Mouse (Mus musculus) lung, embryonic 15.5 days (tissue): ENCODE results near the gene Sftpa1. TPM values are rescaled to one million over a fixed set of nuclear protein-coding genes. Genes with fewer than 3 reads are reported as not detected.

Experiments
- ATAC-seq: fragments of 200-750 bp; cut with Nextera tagmentation; 2 replicates; pipeline ENCODE4 v1.8.0; 2017; ENCODE audit warnings: moderate number of reproducible peaks, borderline replicate concordance; ENCODE audit not compliant: low FRiP score, low TSS enrichment; ENCODE audit errors: extremely low read depth
- H3K27ac ChIP-seq: fragments of 300-500 bp; sonication (generic); 2 replicates; pipeline ENCODE4 v1.5.1; 2015; ENCODE audit warnings: moderate library complexity, mild to moderate bottlenecking, inconsistent platforms
- H3K27me3 ChIP-seq: fragments of 300-500 bp; sonication (generic); 2 replicates; pipeline ENCODE4 v1.6.1; 2015; ENCODE audit warnings: inconsistent platforms
- H3K36me3 ChIP-seq: fragments of 300-500 bp; sonication (generic); 2 replicates; pipeline ENCODE4 v1.6.1; 2015; ENCODE audit warnings: inconsistent platforms
- H3K4me1 ChIP-seq: fragments of 300-500 bp; sonication (generic); 2 replicates; pipeline ENCODE4 v1.6.1; 2015; ENCODE audit warnings: inconsistent platforms
- H3K4me2 ChIP-seq: fragments of 300-500 bp; sonication (generic); 2 replicates; pipeline ENCODE4 v1.6.1; 2015; ENCODE audit warnings: inconsistent platforms, mild to moderate bottlenecking, moderate library complexity
- H3K4me3 ChIP-seq: fragments of 300-500 bp; sonication (generic); 2 replicates; pipeline ENCODE4 v1.5.1; 2015; ENCODE audit warnings: mild to moderate bottlenecking, inconsistent platforms
- H3K9ac ChIP-seq: fragments of 300-500 bp; sonication (generic); 2 replicates; pipeline ENCODE4 v1.6.1; 2015; ENCODE audit warnings: inconsistent platforms
- H3K9me3 ChIP-seq: fragments of 300-500 bp; sonication (generic); 2 replicates; pipeline ENCODE4 v1.6.1; 2016; ENCODE audit warnings: inconsistent platforms
- WGBS: fragments of 180-500 bp; shearing (Covaris S2); methylation state at CpG from one replicate; pipeline ENCODE4 v1.1.7; 2015; 5-methylcytosine and 5-hydroxymethylcytosine counted together
- polyA plus RNA-seq: library from polyadenylated mRNA; unstranded; fragments of >200 nt; fragmentation: Nextera tagmentation; extraction: Ambion mirVana; gene quantifications from 2 replicates; pipeline ENCODE4 v1.2.1, GENCODE M21; 2015

The Sftpa1 gene
- polyA plus RNA-seq, 1 experiment from 2014 or later, result 99.1 TPM

GRCm38 (mm10) chr14:41162663-41163062 is 31.1 kb downstream of the Sftpa1 start:
- no peak overlapping the region for H3K4me2 ChIP-seq
- H3K4me1 ChIP-seq, result no peaks in the 10 kb centered on the region
- WGBS, result 13% methylated on average over 2 of the region's 2 CpGs
- ATAC-seq, result no peak
- no peak overlapping the region for H3K4me3 ChIP-seq
- H3K27me3 ChIP-seq, result no peaks in the 10 kb centered on the region
- no peak overlapping the region for H3K27ac ChIP-seq
- no peaks in the 10 kb centered on the region for H3K36me3 ChIP-seq
- H3K9ac ChIP-seq, result no peak overlapping the region
- H3K9me3 ChIP-seq, result no peaks in the 10 kb centered on the region

GRCm38 (mm10) chr14:41167278-41167677 is 35.7 kb downstream of the Sftpa1 start:
- 30% methylated on average over 5 of the region's 5 CpGs for WGBS
- Histone ChIP-seq H3K36me3 (no peaks in the 10 kb centered on the region), H3K9me3 (no peaks in the 10 kb centered on the region), H3K4me1 (no peaks in the 10 kb centered on the region), H3K27me3 (no peaks in the 10 kb centered on the region), H3K4me3 (no peak overlapping the region), H3K4me2 (no peak overlapping the region), H3K9ac (no peak overlapping the region), H3K27ac (no peak overlapping the region)
- no peak for ATAC-seq

DNA sequence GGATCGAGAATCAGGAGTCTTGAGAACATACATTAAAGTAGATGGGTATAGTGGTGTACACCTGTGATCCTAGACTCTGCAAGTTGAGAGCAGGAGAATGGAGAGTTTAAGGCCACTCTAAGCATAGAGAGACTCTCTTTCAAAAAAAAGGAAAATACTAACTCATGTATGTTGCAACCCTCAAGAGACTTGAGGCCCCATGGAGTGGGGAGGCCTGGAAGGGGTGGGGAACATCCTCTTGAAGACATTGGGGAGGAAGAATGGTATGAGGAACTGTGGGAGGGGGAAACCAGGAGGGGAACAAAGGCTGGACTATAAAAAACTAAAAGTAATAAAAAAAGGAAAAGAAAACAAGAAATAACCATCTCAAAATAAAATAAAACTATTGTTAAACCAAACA is 37.0 kb downstream of the Sftpa1 start:
- Histone ChIP-seq H3K9ac (no peak overlapping the region), H3K27ac (no peak overlapping the region), H3K36me3 (no peaks in the 10 kb centered on the region), H3K27me3 (no peaks in the 10 kb centered on the region), H3K4me1 (no peaks in the 10 kb centered on the region), H3K4me2 (no peak overlapping the region), H3K4me3 (no peak overlapping the region), H3K9me3 (no peaks in the 10 kb centered on the region)
- 88% methylated on average over 1 of the region's 1 CpGs for WGBS
- ATAC-seq, result no peak

DNA sequence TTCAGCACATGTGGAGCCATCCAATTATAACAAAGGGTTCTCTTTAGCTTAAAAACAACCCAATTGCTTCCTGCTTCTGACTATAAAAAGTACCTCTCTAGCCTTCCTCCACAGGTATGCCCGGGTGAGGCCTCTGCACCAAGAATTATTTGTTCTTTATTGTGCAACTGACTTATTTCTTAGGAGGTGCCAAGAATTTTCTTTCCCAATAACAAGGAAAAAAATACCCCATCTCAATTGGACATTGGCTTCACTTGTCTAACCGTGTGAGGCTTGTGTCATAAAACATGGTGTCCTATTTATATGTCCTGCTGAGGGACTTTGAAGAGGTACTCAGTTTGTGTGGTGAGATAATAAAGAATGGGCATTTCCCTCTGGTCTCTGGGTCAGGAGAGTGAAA is 38.9 kb downstream of the Sftpa1 start:
- H3K4me1 ChIP-seq, result no peaks in the 10 kb centered on the region
- H3K4me3 ChIP-seq, result no peak overlapping the region
- H3K27me3 ChIP-seq, result no peaks in the 10 kb centered on the region
- WGBS, result 56% methylated on average over 2 of the region's 2 CpGs
- no peak overlapping the region for H3K27ac ChIP-seq
- H3K9ac ChIP-seq, result no peak overlapping the region
- ATAC-seq, result no peak
- no peak overlapping the region for H3K4me2 ChIP-seq
- no peaks in the 10 kb centered on the region for H3K9me3 ChIP-seq
- H3K36me3 ChIP-seq, result no peaks in the 10 kb centered on the region

DNA sequence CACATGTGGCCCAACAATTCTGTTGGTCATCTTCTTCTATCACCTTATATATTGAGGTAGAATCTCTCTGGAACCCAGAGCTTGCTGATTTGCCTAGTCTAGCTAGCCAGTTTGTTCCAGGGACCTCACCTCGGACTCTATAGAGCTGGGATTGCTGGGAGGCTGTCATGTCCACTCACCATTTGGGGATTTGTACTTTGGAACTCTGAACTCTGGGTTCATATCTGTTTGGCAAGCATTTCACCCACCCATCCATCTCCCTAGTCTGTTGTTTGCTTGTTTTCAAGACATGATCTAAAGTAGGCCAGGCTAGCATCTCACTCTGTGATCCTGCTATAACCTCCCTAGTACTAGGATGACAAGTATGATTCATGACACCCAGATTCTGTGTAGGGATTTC is 43.2 kb downstream of the Sftpa1 start:
- Histone ChIP-seq H3K27me3 (no peaks in the 10 kb centered on the region), H3K4me2 (no peak overlapping the region), H3K9me3 (no peaks in the 10 kb centered on the region), H3K27ac (no peak overlapping the region), H3K36me3 (no peaks in the 10 kb centered on the region), H3K4me1 (no peaks in the 10 kb centered on the region), H3K9ac (no peak overlapping the region), H3K4me3 (no peak overlapping the region)
- ATAC-seq, result no peak
- 41% methylated on average over 1 of the region's 1 CpGs for WGBS

DNA sequence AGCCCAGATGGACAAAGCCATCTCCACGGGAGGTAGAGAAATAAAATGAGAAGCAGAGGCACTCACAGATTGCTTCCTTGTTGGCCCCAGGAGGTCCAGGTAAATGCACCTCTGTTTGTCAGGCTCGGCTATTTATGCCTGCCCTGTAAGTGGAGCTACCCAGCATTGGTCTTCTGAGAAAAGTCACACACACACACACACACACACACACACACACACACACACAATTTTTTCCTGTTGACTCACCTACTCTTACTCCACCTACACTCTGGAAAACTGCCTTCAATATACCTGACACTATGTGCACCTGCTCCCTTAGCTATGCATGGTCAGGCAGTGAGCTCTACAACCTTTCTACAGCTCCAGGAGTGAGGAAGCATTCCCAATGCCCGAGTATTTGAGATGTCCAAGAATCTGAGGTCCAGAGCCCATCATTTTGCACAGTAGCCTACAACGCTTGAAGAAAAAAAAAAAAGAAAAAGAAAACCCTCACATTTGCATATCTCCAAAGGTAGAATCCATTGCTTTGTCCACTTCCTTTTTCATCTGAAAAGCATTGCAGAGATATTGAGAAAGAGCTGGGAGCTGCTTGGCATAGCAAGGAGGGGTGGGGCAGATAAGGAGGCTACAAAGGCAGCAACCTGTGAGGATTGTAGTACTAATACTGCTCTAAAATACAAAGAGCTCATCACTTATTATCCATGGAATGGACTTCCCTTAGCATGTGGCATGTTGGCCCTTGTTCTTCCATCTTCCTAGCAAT is 53.7 kb downstream of the Sftpa1 start, which contains the start of gene Sftpd:
Gene Sftpd (minus strand): TSS at position 91 of the 763 bp plus-strand sequence.
- 68% methylated on average over 4 of the region's 4 CpGs for WGBS
- H3K27me3 ChIP-seq, result no peaks in the 10 kb centered on the region
- no peak for ATAC-seq
- no peak within 1 kb of the TSS for H3K27ac ChIP-seq
- no peaks in the 10 kb centered on the region for H3K36me3 ChIP-seq
- H3K9ac ChIP-seq, result no peak within 1 kb of the TSS
- H3K4me1 ChIP-seq, result no peaks in the 10 kb centered on the region
- H3K4me3 ChIP-seq, result no peak within 1 kb of the TSS
- H3K4me2 ChIP-seq, result no peak within 1 kb of the TSS
- H3K9me3 ChIP-seq, result no peaks in the 10 kb centered on the region

Other genes with a start within 250 kb of the Sftpa1 start
- gene Sh2d4b, start 238.5 kb upstream of the Sftpa1 start, polyA plus RNA-seq, result 0.74 and 1.9 TPM in 2 replicates
- gene Tspan14, start 165.0 kb upstream of the Sftpa1 start, polyA plus RNA-seq, result 99.0 and 101 TPM in 2 replicates
- 147 and 150 TPM in 2 replicates for gene Fam213a, start 118.0 kb upstream of the Sftpa1 start, polyA plus RNA-seq
- 0.40 and 0.56 TPM in 2 replicates for gene Dydc2, start 62.6 kb upstream of the Sftpa1 start, polyA plus RNA-seq
- gene Dydc1, start 58.9 kb upstream of the Sftpa1 start, polyA plus RNA-seq, result not detected in 2 replicates
- 5.0 and 5.3 TPM in 2 replicates for gene Mat1a, start 26.7 kb upstream of the Sftpa1 start, polyA plus RNA-seq
- gene Mbl1, start 19.7 kb downstream of the Sftpa1 start, polyA plus RNA-seq, result 0.31 TPM in 2 replicates
- gene Sftpd, start 53.4 kb downstream of the Sftpa1 start, polyA plus RNA-seq, result 0.62 and 1.0 TPM in 2 replicates
- not detected in 2 replicates for gene Gm2832, start 147.0 kb downstream of the Sftpa1 start, polyA plus RNA-seq
- not detected in 2 replicates for gene Gm5798, start 216.8 kb downstream of the Sftpa1 start, polyA plus RNA-seq